ENCODE assay signal across 17 mouse cellular contexts in the genomic region with DNA sequence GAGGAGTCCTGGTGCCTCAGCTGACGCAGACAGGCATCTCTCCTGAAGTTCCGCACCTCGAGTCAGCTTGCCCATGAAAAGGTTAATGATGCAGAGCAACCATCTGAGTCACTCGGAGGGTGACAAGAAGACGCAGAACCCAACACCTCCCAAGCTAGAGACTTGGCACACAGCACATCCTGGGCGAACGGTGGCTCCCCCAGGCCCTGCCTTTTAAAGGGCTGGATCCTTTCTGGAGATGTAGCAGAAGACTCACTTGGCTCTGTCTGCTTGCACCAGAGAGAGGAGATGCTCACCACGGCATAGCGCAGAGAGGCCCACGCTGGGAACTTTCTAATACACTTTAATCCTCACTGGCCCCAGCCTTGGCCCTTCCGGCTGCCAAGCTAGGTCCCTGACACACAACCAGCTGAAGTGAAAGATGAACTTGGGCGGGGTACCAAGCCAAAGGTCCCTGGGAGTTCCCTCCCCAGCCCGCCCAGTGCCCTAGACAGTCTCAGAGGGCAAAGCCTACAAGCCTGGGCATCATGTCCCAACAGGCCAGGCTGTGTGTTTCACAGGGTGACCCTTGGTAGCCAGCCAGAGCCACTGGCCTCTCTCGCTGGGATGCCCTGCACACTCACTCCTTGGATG. TPM values are rescaled to one million over a fixed set of nuclear protein-coding genes. Genes with fewer than 3 reads are reported as not detected.
DNase-seq lines count a peak whose midpoint lies in the region; ATAC-seq and TF ChIP-seq lines count a peak whose summit lies in the region.
"Had no signal": no experiment of that assay in that cellular context is flagged by ENCODE, and none has a peak within 500 bp of the region (broad histone marks: within the 10 kb centered on the region; RNA-seq: fewer than 3 reads in every experiment).

No protein-coding gene starts in this region.

- peaks cover 49% of the 10 kb centered on the region for H3K4me1 ChIP-seq in forebrain, embryonic 10.5 days
- peaks cover 11% of the 10 kb centered on the region; the same call in 1 of the 2 replicates for H3K4me1 ChIP-seq in forebrain, embryonic 16.5 days (replicated peaks; ENCODE audit: control insufficient read depth, insufficient read depth, low read length)
- H3K4me1 ChIP-seq in liver, adult 2 months (ENCODE audit: control insufficient read depth, insufficient read depth, low read length): peaks cover 44% of the 10 kb centered on the region
- H3K4me1 ChIP-seq in embryonic fibroblast, embryonic 13.5 days (ENCODE audit: control insufficient read depth, insufficient read depth, low read length): peaks cover 9% of the 10 kb centered on the region; the same call in 1 of the 2 replicates

- ATAC-seq in forebrain, embryonic 16.5 days: no peak

- no peak for TF ChIP-seq POLR2A in liver, adult 2 months (IDR thresholded peaks at IDR 0.05; ENCODE audit: extremely low read depth, insufficient read depth, low read length)
- TF ChIP-seq POLR2A in embryonic fibroblast, embryonic 13.5 days (IDR thresholded peaks at IDR 0.05; ENCODE audit: low read depth, low read length): no peak

- peaks cover 29% of the 10 kb centered on the region for H3K79me2 ChIP-seq in liver, adult 2 months (ENCODE audit: control insufficient read depth, insufficient read depth, low read length)

- TF ChIP-seq CTCF in liver, adult 2 months (IDR thresholded peaks at IDR 0.05; ENCODE audit: low read depth, low read length): no peak
- TF ChIP-seq CTCF in embryonic fibroblast, embryonic 13.5 days (IDR thresholded peaks at IDR 0.05; ENCODE audit: borderline replicate concordance, insufficient read depth, low read length): no peak

- no peak overlapping the region for H3K4me3 ChIP-seq in forebrain, embryonic 10.5 days
- H3K4me3 ChIP-seq in forebrain, embryonic 16.5 days (replicated peaks; ENCODE audit: low read length): no peak overlapping the region
- H3K4me3 ChIP-seq in liver, adult 2 months (ENCODE audit: insufficient read depth, low read depth, low read length): no peak overlapping the region
- no peak overlapping the region for H3K4me3 ChIP-seq in embryonic fibroblast, embryonic 13.5 days (ENCODE audit: insufficient read depth, low read length)
- H3K4me3 ChIP-seq: embryonic facial prominence, embryonic 13.5 days; neural tube, embryonic 12.5 days had no signal

- 0 out of 2 replicates have a peak overlapping the region, but pooled peaks have one; percentile 15 for H3K27ac ChIP-seq in forebrain, embryonic 10.5 days
- H3K27ac ChIP-seq in forebrain, embryonic 16.5 days (ENCODE audit: low read length): no peak overlapping the region
- H3K27ac ChIP-seq in liver, adult 2 months (replicated peaks; ENCODE audit: insufficient read depth, low read depth, low read length): peak overlapping the region; percentile 62
- peak overlapping the region; percentile 49 for H3K27ac ChIP-seq in embryonic fibroblast, embryonic 13.5 days (ENCODE audit: insufficient read depth, low read length)
- H3K27ac ChIP-seq: embryonic facial prominence, embryonic 13.5 days; neural tube, embryonic 12.5 days had no signal

- H3K4me2 ChIP-seq in forebrain, embryonic 16.5 days (ENCODE audit: low read length): no peak overlapping the region
- H3K4me2 ChIP-seq: embryonic facial prominence, embryonic 13.5 days; neural tube, embryonic 12.5 days had no signal

- no peak for DNase-seq in forebrain, embryonic 10.5 days (ENCODE audit: extremely low spot score, low spot score)
- peak; percentile 98 for DNase-seq in liver, adult 2 months (ENCODE audit: extremely low read depth, low read depth, low spot score)
- DNase-seq in liver: no peak
- peak; percentile 80 to 93 for DNase-seq in kidney, postnatal 25 days
- DNase-seq in adrenal gland, adult 18-20 months (ENCODE audit: low spot score in 2 of 2): no peak
- no peak for DNase-seq in layer of hippocampus, adult 8-10 months (ENCODE audit: low spot score in 2 of 2)
- DNase-seq: adrenal gland, adult 2 months; cerebellum, adult 2 months had no signal

- no peaks in the 10 kb centered on the region for H3K36me3 ChIP-seq in forebrain, embryonic 10.5 days (replicated peaks)
- no peaks in the 10 kb centered on the region for H3K36me3 ChIP-seq in forebrain, embryonic 16.5 days (ENCODE audit: control insufficient read depth, insufficient read depth)
- H3K36me3 ChIP-seq in liver, adult 2 months (ENCODE audit: control insufficient read depth, insufficient read depth, low read length): no peaks in the 10 kb centered on the region
- H3K36me3 ChIP-seq: embryonic facial prominence, embryonic 13.5 days; neural tube, embryonic 12.5 days had no signal

- H3K27me3 ChIP-seq in forebrain, embryonic 10.5 days (ENCODE audit: poor library complexity, severe bottlenecking): peaks cover 9% of the 10 kb centered on the region
- no peaks in the 10 kb centered on the region for H3K27me3 ChIP-seq in forebrain, embryonic 16.5 days (replicated peaks; ENCODE audit: control insufficient read depth, insufficient read depth, low read length)
- H3K27me3 ChIP-seq in liver, adult 2 months (ENCODE audit: control insufficient read depth, insufficient read depth, low read length): no peaks in the 10 kb centered on the region

- H3K9me3 ChIP-seq in forebrain, embryonic 10.5 days: no peaks in the 10 kb centered on the region
- H3K9me3 ChIP-seq in forebrain, embryonic 16.5 days (ENCODE audit: control insufficient read depth, low read length): no peaks in the 10 kb centered on the region
- H3K9me3 ChIP-seq: embryonic facial prominence, embryonic 13.5 days had no signal

- 85% methylated on average over 14 of the region's 14 CpGs for WGBS in forebrain, embryonic 10.5 days
- WGBS in forebrain, embryonic 16.5 days: 66% methylated on average over 14 of the region's 14 CpGs
- 28% methylated on average over 14 of the region's 14 CpGs for WGBS in liver, adult 2 months

- no peak overlapping the region for H3K9ac ChIP-seq in forebrain, embryonic 16.5 days (replicated peaks; ENCODE audit: low read depth, low read length)
- H3K9ac ChIP-seq in liver, adult 2 months (ENCODE audit: low read depth, low read length): 0 out of 2 replicates have a peak overlapping the region, but pooled peaks have one; percentile 2
- H3K9ac ChIP-seq: embryonic facial prominence, embryonic 13.5 days; neural tube, embryonic 12.5 days had no signal

RNA-seq across cellular contexts. Expression of gene 2900026A02Rik, which starts 4.6 kb away (rescaled TPM):
- polyA plus RNA-seq in forebrain, embryonic 10.5 days (2016; fragmentation: Nextera tagmentation; extraction: Ambion mirVana): 4.4 and 4.5 TPM in 2 replicates
- 4.6 and 5.0 TPM in 2 replicates for polyA plus RNA-seq in forebrain, embryonic 16.5 days (2015; fragmentation: Nextera tagmentation; extraction: Ambion mirVana)
- total RNA-seq in liver, adult 2 months (2014; rRNA removed): 8.0 and 15.4 TPM in 2 replicates
- 29.2 and 35.8 TPM in 2 replicates for polyA plus RNA-seq in liver, adult 2 months (2012; rRNA removed)
- polyA plus RNA-seq in embryonic fibroblast, embryonic 13.5 days (2011; ENCODE audit: insufficient read length, low read depth, missing spikeins): 29.0 and 38.4 TPM in 2 replicates
- total RNA-seq in adrenal gland, adult 18-20 months (2021): 10 to 100 TPM in 1 of 2 experiments, 1 to 10 TPM in 1; 8.8 to 12.1 TPM
- 10 to 100 TPM; 56.0 to 66.0 (median 61.1) TPM for total RNA-seq in layer of hippocampus, adult 8-10 months (2022)
- total RNA-seq: MEL had no signal

RNA-seq across cellular contexts. Expression of gene Tmem211, which starts 10.3 kb away (rescaled TPM):
- polyA plus RNA-seq in forebrain, embryonic 10.5 days (2016; fragmentation: Nextera tagmentation; extraction: Ambion mirVana): 0.22 and 0.67 TPM in 2 replicates
- polyA plus RNA-seq in forebrain, embryonic 16.5 days (2015; fragmentation: Nextera tagmentation; extraction: Ambion mirVana): not detected in 2 replicates
- total RNA-seq in liver, adult 2 months (2014; rRNA removed): not detected in 2 replicates
- polyA plus RNA-seq in liver, adult 2 months (2012; rRNA removed): not detected in 2 replicates
- polyA plus RNA-seq in embryonic fibroblast, embryonic 13.5 days (2011; ENCODE audit: insufficient read length, low read depth, missing spikeins): not detected in 2 replicates
- not detected for total RNA-seq in adrenal gland, adult 18-20 months (2021)
- not detected for total RNA-seq in layer of hippocampus, adult 8-10 months (2022)
- total RNA-seq: adrenal gland, adult 2 months; left cerebral cortex, adult 8-10 months; MEL had no signal
- polyA plus RNA-seq: adrenal gland, adult 2 months; embryonic facial prominence, embryonic 13.5 days; heart, embryonic 14.5 days; liver, embryonic 16.5 days; neural tube, embryonic 12.5 days; stomach, embryonic 14.5 days had no signal

Comparison
In these comparisons a context has a peak if more than half of its experiments do, and no peak if none do; other contexts are left out.
1. DNase-seq: peak in liver, adult 2 months (single experiment) and kidney, postnatal 25 days (2 of 2); none in forebrain, embryonic 10.5 days (single experiment), liver (single experiment), adrenal gland, adult 18-20 months (0 of 2) and layer of hippocampus, adult 8-10 months (0 of 2).